Mouse (Mus musculus): ENCODE measurements at regions not wholly inside any gene's neighbourhood (a gene's known extent, or its start where the extent isn't known, plus 50 kb on each side); places are given as distances from the start of the nearest gene placed in this dataset.

GRCm38 (mm10) chr1:35615131-35615530 is 453.1 kb upstream of the Hs6st1 start:
- TF ChIP-seq USF1 (IDR thresholded peaks at IDR 0.05; ENCODE audit: low read depth) = no peak
- TF ChIP-seq CEBPB (IDR thresholded peaks at IDR 0.05; ENCODE audit: insufficient read depth, poor library complexity, severe bottlenecking) = no peak
- no peak for TF ChIP-seq TCF3 (IDR thresholded peaks at IDR 0.05; ENCODE audit: insufficient read length, low read depth)
- TF ChIP-seq TCF12 (IDR thresholded peaks at IDR 0.05; ENCODE audit: insufficient read depth, poor library complexity, severe bottlenecking) = no peak
- no peak for TF ChIP-seq E2F4 (IDR thresholded peaks at IDR 0.05; ENCODE audit: insufficient read depth)
- no peak for TF ChIP-seq POLR2A (IDR thresholded peaks at IDR 0.05; ENCODE audit: insufficient read length, low read depth)
- TF ChIP-seq SRF (IDR thresholded peaks at IDR 0.05; ENCODE audit: control insufficient read depth, insufficient read length, low read depth) = no peak
- no peak for TF ChIP-seq MYOD1 (IDR thresholded peaks at IDR 0.05; ENCODE audit: control insufficient read depth in 1 of 3, insufficient read length in 2 of 3, low read depth in 2 of 3)
- no peak for TF ChIP-seq MAX (IDR thresholded peaks at IDR 0.05; ENCODE audit: low read depth)
- TF ChIP-seq MYOG (IDR thresholded peaks at IDR 0.05; ENCODE audit: control insufficient read depth in 1 of 3, insufficient read depth in 1 of 3, insufficient read length in 2 of 3, low read depth in 2 of 3) = no peak
- no peak for TF ChIP-seq POLR2AphosphoS2 (IDR thresholded peaks at IDR 0.05; ENCODE audit: insufficient read length, low read depth)
